Mouse (Mus musculus) kidney, embryonic 14.5 days (tissue): ENCODE measurements at regions not wholly inside any gene's neighbourhood (a gene's known extent, or its start where the extent isn't known, plus 50 kb on each side); places are given as distances from the start of the nearest gene placed in this dataset.
A peak's percentile ranks its signal among the peaks of the same experiment; 100 is the strongest.
"Not testable (repeated sequence)": the region's sequence is repeated elsewhere in the genome, so short reads cannot be mapped to it uniquely, and the experiment has no call there.

Source experiments
- ATAC-seq: fragments of 200-750 bp; cut with Nextera tagmentation; 2 replicates; pipeline ENCODE4 v1.8.0; 2017; ENCODE audit warnings: moderate number of reproducible peaks, mild to moderate bottlenecking, moderate TSS enrichment, moderate library complexity; ENCODE audit not compliant: low FRiP score, low TSS enrichment
- H3K27ac ChIP-seq: fragments of 300-500 bp; sonication (generic); 2 replicates; pipeline ENCODE4 v1.5.1; 2014; ENCODE audit warnings: low read depth, mild to moderate bottlenecking, low read length, moderate library complexity, mixed read lengths
- H3K27me3 ChIP-seq: fragments of 300-500 bp; sonication (generic); 2 replicates; pipeline ENCODE4 v1.6.1; 2014; ENCODE audit warnings: mild to moderate bottlenecking, low read length; ENCODE audit not compliant: control insufficient read depth, insufficient read depth
- H3K36me3 ChIP-seq: fragments of 300-500 bp; sonication (generic); 2 replicates; pipeline ENCODE4 v1.6.1; 2014; ENCODE audit warnings: low read length, mixed read lengths; ENCODE audit not compliant: control insufficient read depth, insufficient read depth
- H3K4me1 ChIP-seq: fragments of 300-500 bp; sonication (generic); 2 replicates; pipeline ENCODE4 v1.6.1; 2014; ENCODE audit warnings: low read length, mixed read lengths; ENCODE audit not compliant: control insufficient read depth, insufficient read depth
- H3K4me2 ChIP-seq: fragments of 300-500 bp; sonication (generic); replicated peaks from 2 replicates; pipeline ENCODE4 v1.6.1; 2014; ENCODE audit warnings: low read depth, mild to moderate bottlenecking, low read length
- H3K4me3 ChIP-seq: fragments of 300-500 bp; sonication (generic); 2 replicates; pipeline ENCODE4 v1.5.1; 2014; ENCODE audit warnings: mild to moderate bottlenecking, low read length
- H3K9ac ChIP-seq: fragments of 300-500 bp; sonication (generic); 2 replicates; pipeline ENCODE4 v1.6.1; 2014; ENCODE audit warnings: low read depth, mild to moderate bottlenecking, low read length, moderate library complexity
- H3K9me3 ChIP-seq: fragments of 300-500 bp; sonication (generic); 2 replicates; pipeline ENCODE4 v1.6.1; 2016; ENCODE audit warnings: low read length; ENCODE audit not compliant: control insufficient read depth
- WGBS: fragments of 180-500 bp; shearing (Covaris S2); extraction: QIAGEN DNeasy Blood & Tissue Kit; methylation state at CpG from one replicate; pipeline ENCODE4 v1.1.7; 2014; 5-methylcytosine and 5-hydroxymethylcytosine counted together

GRCm38 (mm10) chr10:30405669-30406393 is 194.7 kb downstream of the Trmt11 start:
- H3K4me3 ChIP-seq = no peak overlapping the region
- no peaks in the 10 kb centered on the region for H3K9me3 ChIP-seq
- no peak overlapping the region for H3K4me2 ChIP-seq
- 23% methylated on average over 13 of the region's 13 CpGs for WGBS
- ATAC-seq = peak; percentile 83; the same call in 1 of the 2 replicates
- 0 out of 2 replicates have a peak, but pooled peaks cover 3% of the 10 kb centered on the region for H3K4me1 ChIP-seq
- no peaks in the 10 kb centered on the region for H3K36me3 ChIP-seq
- no peak overlapping the region for H3K9ac ChIP-seq
- peak overlapping the region; percentile 38; the same call in 1 of the 2 replicates for H3K27ac ChIP-seq
- H3K27me3 ChIP-seq = no peaks in the 10 kb centered on the region

GRCm38 (mm10) chr10:30370542-30370941 is 170.2 kb upstream of the Cenpw start:
- no peak overlapping the region for H3K27ac ChIP-seq
- no peak for ATAC-seq
- H3K4me2 ChIP-seq = no peak overlapping the region
- no peak overlapping the region for H3K9ac ChIP-seq
- no peaks in the 10 kb centered on the region for H3K27me3 ChIP-seq
- 55% methylated on average over 1 of the region's 1 CpGs for WGBS
- no peaks in the 10 kb centered on the region for H3K9me3 ChIP-seq
- H3K36me3 ChIP-seq = no peaks in the 10 kb centered on the region
- no peaks in the 10 kb centered on the region for H3K4me1 ChIP-seq
- H3K4me3 ChIP-seq = no peak overlapping the region

- H3K27me3 ChIP-seq, ATAC-seq: not testable (repeated sequence)
Measured at GRCm38 (mm10) chr10:30360811-30361210, 160.5 kb upstream of the Cenpw start.

GRCm38 (mm10) chr10:30359051-30359450 is 158.7 kb upstream of the Cenpw start:
- no peak overlapping the region for H3K4me2 ChIP-seq

More at GRCm38 (mm10) chr10:30360811-30361210, 160.5 kb upstream of the Cenpw start:
- not testable (repeated sequence) for H3K27ac ChIP-seq, H3K4me2 ChIP-seq, H3K36me3 ChIP-seq, H3K4me1 ChIP-seq, H3K9ac ChIP-seq, H3K4me3 ChIP-seq, H3K9me3 ChIP-seq

GRCm38 (mm10) chr10:30342965-30343478 is 142.7 kb upstream of the Cenpw start:
- Histone ChIP-seq H3K9ac (no peak overlapping the region), H3K4me3 (no peak overlapping the region), H3K9me3 (no peaks in the 10 kb centered on the region), H3K4me2 (no peak overlapping the region), H3K27ac (no peak overlapping the region), H3K27me3 (no peaks in the 10 kb centered on the region), H3K36me3 (no peaks in the 10 kb centered on the region), H3K4me1 (no peaks in the 10 kb centered on the region)
- 79% methylated on average over 3 of the region's 3 CpGs for WGBS
- no peak for ATAC-seq

More at GRCm38 (mm10) chr10:30359051-30359450, 158.7 kb upstream of the Cenpw start:
- ATAC-seq = no peak
- Histone ChIP-seq H3K9me3 (no peaks in the 10 kb centered on the region), H3K27me3 (no peaks in the 10 kb centered on the region), H3K27ac (no peak overlapping the region), H3K4me3 (no peak overlapping the region), H3K9ac (no peak overlapping the region), H3K36me3 (no peaks in the 10 kb centered on the region), H3K4me1 (no peaks in the 10 kb centered on the region)
- 97% methylated on average over 1 of the region's 1 CpGs for whole genome bisulfite sequencing

GRCm38 (mm10) chr10:30328334-30329014 is 128.1 kb upstream of the Cenpw start:
- Histone ChIP-seq H3K27me3 (no peaks in the 10 kb centered on the region), H3K9me3 (no peaks in the 10 kb centered on the region), H3K4me3 (no peak overlapping the region), H3K9ac (no peak overlapping the region; the same call in 1 of the 2 replicates), H3K4me2 (peak overlapping the region; percentile 15; the same call in 1 of the 2 replicates), H3K4me1 (peaks cover 9% of the 10 kb centered on the region; the same call in 1 of the 2 replicates), H3K27ac (peak overlapping the region; percentile 76; the same call in 1 of the 2 replicates), H3K36me3 (no peaks in the 10 kb centered on the region)
- peak; percentile 78 for ATAC-seq
- WGBS = 27% methylated on average over 10 of the region's 10 CpGs

- no peaks in the 10 kb centered on the region for H3K36me3 ChIP-seq
- H3K4me2 ChIP-seq = no peak overlapping the region
- no peaks in the 10 kb centered on the region for H3K9me3 ChIP-seq
- 17% methylated on average over 8 of the region's 8 CpGs for WGBS
- H3K27ac ChIP-seq = no peak overlapping the region; the same call in 1 of the 2 replicates
- no peak overlapping the region for H3K4me3 ChIP-seq
- peak; percentile 97 for ATAC-seq
- no peak overlapping the region for H3K9ac ChIP-seq
- H3K4me1 ChIP-seq = peaks cover 9% of the 10 kb centered on the region; the same call in 1 of the 2 replicates
- H3K27me3 ChIP-seq = no peaks in the 10 kb centered on the region
Measured at GRCm38 (mm10) chr10:30327849-30328248, 127.5 kb upstream of the Cenpw start.

- Histone ChIP-seq H3K27ac (peak overlapping the region; percentile 30; the same call in 1 of the 2 replicates), H3K27me3 (no peaks in the 10 kb centered on the region), H3K9me3 (no peaks in the 10 kb centered on the region), H3K9ac (no peak overlapping the region), H3K4me1 (peaks cover 9% of the 10 kb centered on the region; the same call in 1 of the 2 replicates), H3K36me3 (no peaks in the 10 kb centered on the region), H3K4me3 (no peak overlapping the region), H3K4me2 (no peak overlapping the region)
- no peak for ATAC-seq
- WGBS = 43% methylated on average over 1 of the region's 1 CpGs
Measured at GRCm38 (mm10) chr10:30326861-30327260, 126.5 kb upstream of the Cenpw start.

GRCm38 (mm10) chr10:30295871-30296270 is 95.5 kb upstream of the Cenpw start:
- H3K9me3 ChIP-seq, H3K4me3 ChIP-seq, H3K27me3 ChIP-seq, H3K27ac ChIP-seq, H3K36me3 ChIP-seq, H3K4me2 ChIP-seq, H3K4me1 ChIP-seq, ATAC-seq, H3K9ac ChIP-seq: not testable (repeated sequence)
- 84% methylated on average over 2 of the region's 7 CpGs for WGBS
